9 mouse cellular contexts compared by ENCODE assay signal in the genomic region with DNA sequence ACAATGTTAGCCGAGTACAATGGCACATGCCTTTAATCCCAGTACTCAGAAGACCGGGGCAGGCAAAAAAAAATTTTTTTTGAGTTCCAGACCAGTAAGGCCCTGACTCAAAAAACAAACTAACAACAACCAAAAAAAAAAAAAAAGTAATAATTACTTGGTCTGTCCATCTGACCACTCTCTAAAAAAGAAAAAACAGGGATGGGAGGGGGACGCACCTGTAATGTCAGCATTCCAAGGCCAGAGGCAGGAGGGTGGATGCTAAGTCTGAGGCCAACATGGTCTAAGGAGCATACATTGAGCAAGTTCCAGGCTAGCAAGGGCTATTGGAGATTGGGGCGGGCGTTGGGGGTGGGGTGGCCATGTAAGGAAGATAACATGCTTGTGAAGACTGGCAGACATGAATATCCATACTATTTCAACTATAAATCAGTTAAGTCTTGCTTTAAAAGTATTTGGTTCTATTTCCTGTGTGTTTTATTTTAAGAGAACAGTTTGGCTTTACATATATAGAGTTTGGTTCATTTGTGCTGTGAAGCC. TPM values are rescaled to one million over a fixed set of nuclear protein-coding genes. Genes with fewer than 3 reads are reported as not detected.
DNase-seq lines count a peak whose midpoint lies in the region; ATAC-seq and TF ChIP-seq lines count a peak whose summit lies in the region.
"Had no signal": no experiment of that assay in that cellular context is flagged by ENCODE, and none has a peak within 500 bp of the region (broad histone marks: within the 10 kb centered on the region; RNA-seq: fewer than 3 reads in every experiment).

No protein-coding gene starts in this region.

- no peaks in the 10 kb centered on the region for H3K36me3 ChIP-seq in lung, embryonic 14.5 days (ENCODE audit: insufficient read depth)
- no peaks in the 10 kb centered on the region for H3K36me3 ChIP-seq in lung, postnatal 0 days (ENCODE audit: insufficient read depth, low read length)
- no peaks in the 10 kb centered on the region for H3K36me3 ChIP-seq in intestine, postnatal 0 days (ENCODE audit: control insufficient read depth, insufficient read depth)
- H3K36me3 ChIP-seq in neural tube, embryonic 12.5 days, result no peaks in the 10 kb centered on the region

- no peak for DNase-seq in lung, embryonic 14.5 days
- DNase-seq in lung, postnatal 0 days (ENCODE audit: low spot score), result no peak
- peak; percentile 54 for DNase-seq in c-Kit-positive CD71-positive TER-119-positive erythroid progenitor cells, embryonic 14.5 days (ENCODE audit: low spot score)
- no peak for DNase-seq in cerebellum, adult 9-10 months
- DNase-seq: thymus, postnatal 4 days had no signal

- no peak for ATAC-seq in lung, embryonic 14.5 days (ENCODE audit: insufficient read depth)
- no peak for ATAC-seq in lung, postnatal 0 days
- ATAC-seq in intestine, postnatal 0 days, result no peak
- ATAC-seq in neural tube, embryonic 12.5 days (ENCODE audit: low FRiP score, low read depth), result no peak
- no peak for ATAC-seq in inflammation-experienced regulatory T-cells, adult 6 months

- H3K4me2 ChIP-seq in lung, embryonic 14.5 days, result peak overlapping the region; percentile 81
- no peak overlapping the region for H3K4me2 ChIP-seq in lung, postnatal 0 days (replicated peaks; ENCODE audit: low read depth, low read length)
- H3K4me2 ChIP-seq in intestine, postnatal 0 days (replicated peaks; ENCODE audit: low read depth), result peak overlapping the region; percentile 71; the same call in 1 of the 2 replicates
- peak overlapping the region; percentile 71 for H3K4me2 ChIP-seq in neural tube, embryonic 12.5 days (replicated peaks)

- WGBS in lung, embryonic 14.5 days, result 90% methylated on average over 5 of the region's 5 CpGs
- 86% methylated on average over 5 of the region's 5 CpGs for WGBS in lung, postnatal 0 days
- 88% methylated on average over 5 of the region's 5 CpGs for WGBS in intestine, postnatal 0 days
- 94% methylated on average over 5 of the region's 5 CpGs for WGBS in neural tube, embryonic 12.5 days

- H3K4me3 ChIP-seq in lung, embryonic 14.5 days (ENCODE audit: low read depth, low read length), result peak overlapping the region; percentile 94
- H3K4me3 ChIP-seq in lung, postnatal 0 days (ENCODE audit: low read depth, low read length), result no peak overlapping the region
- no peak overlapping the region for H3K4me3 ChIP-seq in intestine, postnatal 0 days (ENCODE audit: low read depth, low read length)
- no peak overlapping the region for H3K4me3 ChIP-seq in neural tube, embryonic 12.5 days

- no peaks in the 10 kb centered on the region for H3K9me3 ChIP-seq in lung, embryonic 14.5 days (ENCODE audit: low read depth, low read length)
- no peaks in the 10 kb centered on the region for H3K9me3 ChIP-seq in lung, postnatal 0 days (ENCODE audit: low read length)
- H3K9me3 ChIP-seq in intestine, postnatal 0 days (ENCODE audit: control insufficient read depth), result no peaks in the 10 kb centered on the region
- H3K9me3 ChIP-seq in neural tube, embryonic 12.5 days, result no peaks in the 10 kb centered on the region

- no peak for TF ChIP-seq CTCF in lung, embryonic 14.5 days (IDR thresholded peaks at IDR 0.05; ENCODE audit: low read depth)
- no peak for TF ChIP-seq CTCF in lung, postnatal 0 days (IDR thresholded peaks at IDR 0.05)
- no peak for TF ChIP-seq CTCF in intestine, postnatal 0 days (IDR thresholded peaks at IDR 0.05; ENCODE audit: low read depth)

- H3K27me3 ChIP-seq in lung, embryonic 14.5 days (ENCODE audit: insufficient read depth, low read length), result no peaks in the 10 kb centered on the region
- H3K27me3 ChIP-seq in lung, postnatal 0 days (replicated peaks; ENCODE audit: insufficient read depth, low read length), result no peaks in the 10 kb centered on the region
- H3K27me3 ChIP-seq in intestine, postnatal 0 days (replicated peaks; ENCODE audit: control insufficient read depth, insufficient read depth, low read length), result no peaks in the 10 kb centered on the region
- H3K27me3 ChIP-seq in neural tube, embryonic 12.5 days (replicated peaks), result no peaks in the 10 kb centered on the region

- TF ChIP-seq EP300 in lung, postnatal 0 days (IDR thresholded peaks at IDR 0.05), result no peak

- no peaks in the 10 kb centered on the region for H3K4me1 ChIP-seq in lung, embryonic 14.5 days (ENCODE audit: insufficient read depth)
- peaks cover 6% of the 10 kb centered on the region; the same call in 1 of the 2 replicates for H3K4me1 ChIP-seq in lung, postnatal 0 days (ENCODE audit: insufficient read depth, low read depth, low read length)
- no peaks in the 10 kb centered on the region; the same call in 1 of the 2 replicates for H3K4me1 ChIP-seq in intestine, postnatal 0 days (replicated peaks; ENCODE audit: control insufficient read depth, insufficient read depth, low read length)
- H3K4me1 ChIP-seq in neural tube, embryonic 12.5 days, result peaks cover 8% of the 10 kb centered on the region; the same call in 1 of the 2 replicates

- H3K9ac ChIP-seq in lung, embryonic 14.5 days, result no peak overlapping the region
- H3K9ac ChIP-seq in lung, postnatal 0 days (replicated peaks; ENCODE audit: low read depth), result no peak overlapping the region
- no peak overlapping the region for H3K9ac ChIP-seq in intestine, postnatal 0 days (ENCODE audit: low read depth, low read length)
- H3K9ac ChIP-seq in neural tube, embryonic 12.5 days, result no peak overlapping the region

- no peak overlapping the region for H3K27ac ChIP-seq in lung, embryonic 14.5 days (ENCODE audit: low read depth)
- no peak overlapping the region for H3K27ac ChIP-seq in lung, postnatal 0 days (ENCODE audit: low read length)
- H3K27ac ChIP-seq in intestine, postnatal 0 days (ENCODE audit: low read depth, low read length), result no peak overlapping the region
- H3K27ac ChIP-seq in neural tube, embryonic 12.5 days, result no peak overlapping the region

RNA-seq across cellular contexts. Expression of a gene that starts 1.3 kb away (rescaled TPM):
- not detected in 2 replicates for polyA plus RNA-seq in lung, embryonic 14.5 days (2014; fragmentation: Nextera tagmentation; extraction: Ambion mirVana)
- polyA plus RNA-seq in lung, postnatal 0 days (2015; fragmentation: Nextera tagmentation; extraction: Ambion mirVana), result 0.70 and 1.3 TPM in 2 replicates
- not detected in 2 replicates for polyA plus RNA-seq in intestine, postnatal 0 days (2015; fragmentation: Nextera tagmentation; extraction: Ambion mirVana)
- polyA plus RNA-seq in neural tube, embryonic 12.5 days (2016; fragmentation: Nextera tagmentation; extraction: Ambion mirVana), result not detected in 2 replicates
- not detected for polyA plus RNA-seq in inflammation-experienced regulatory T-cells, adult 6 months (2017; shearing (Covaris generic))
- polyA plus RNA-seq: cortical plate, adult 2 months had no signal

RNA-seq across cellular contexts. Expression of a gene that starts 1.6 kb away (rescaled TPM):
- 21.8 and 22.2 TPM in 2 replicates for polyA plus RNA-seq in lung, embryonic 14.5 days (2014; fragmentation: Nextera tagmentation; extraction: Ambion mirVana)
- polyA plus RNA-seq in lung, postnatal 0 days (2015; fragmentation: Nextera tagmentation; extraction: Ambion mirVana), result 10.6 and 12.9 TPM in 2 replicates
- 9.3 and 9.8 TPM in 2 replicates for polyA plus RNA-seq in intestine, postnatal 0 days (2015; fragmentation: Nextera tagmentation; extraction: Ambion mirVana)
- 34.3 and 36.8 TPM in 2 replicates for polyA plus RNA-seq in neural tube, embryonic 12.5 days (2016; fragmentation: Nextera tagmentation; extraction: Ambion mirVana)
- 1 to 10 TPM; 4.8 to 7.4 (median 5.8) TPM for polyA plus RNA-seq in inflammation-experienced regulatory T-cells, adult 6 months (2017; shearing (Covaris generic))

RNA-seq across cellular contexts. Expression of a gene that starts 48.0 kb away (rescaled TPM):
- polyA plus RNA-seq in lung, embryonic 14.5 days (2014; fragmentation: Nextera tagmentation; extraction: Ambion mirVana), result 78.3 and 80.9 TPM in 2 replicates
- 36.5 and 37.9 TPM in 2 replicates for polyA plus RNA-seq in lung, postnatal 0 days (2015; fragmentation: Nextera tagmentation; extraction: Ambion mirVana)
- polyA plus RNA-seq in intestine, postnatal 0 days (2015; fragmentation: Nextera tagmentation; extraction: Ambion mirVana), result 31.5 and 34.3 TPM in 2 replicates
- polyA plus RNA-seq in neural tube, embryonic 12.5 days (2016; fragmentation: Nextera tagmentation; extraction: Ambion mirVana), result 92.9 and 97.1 TPM in 2 replicates
- polyA plus RNA-seq in inflammation-experienced regulatory T-cells, adult 6 months (2017; shearing (Covaris generic)), result 10 to 100 TPM; 29.9 to 41.3 (median 34.4) TPM

RNA-seq across cellular contexts. Expression of a gene that starts 59.3 kb away (rescaled TPM):
- 33.1 and 34.1 TPM in 2 replicates for polyA plus RNA-seq in lung, embryonic 14.5 days (2014; fragmentation: Nextera tagmentation; extraction: Ambion mirVana)
- 22.0 and 24.8 TPM in 2 replicates for polyA plus RNA-seq in lung, postnatal 0 days (2015; fragmentation: Nextera tagmentation; extraction: Ambion mirVana)
- polyA plus RNA-seq in intestine, postnatal 0 days (2015; fragmentation: Nextera tagmentation; extraction: Ambion mirVana), result 9.9 and 10.1 TPM in 2 replicates
- 44.2 and 47.8 TPM in 2 replicates for polyA plus RNA-seq in neural tube, embryonic 12.5 days (2016; fragmentation: Nextera tagmentation; extraction: Ambion mirVana)
- polyA plus RNA-seq in inflammation-experienced regulatory T-cells, adult 6 months (2017; shearing (Covaris generic)), result 1 to 10 TPM; 4.9 to 7.8 (median 5.1) TPM
